Mouse (Mus musculus) liver, embryonic 13.5 days (tissue): ENCODE data around the gene Xpo1. TPM values are rescaled to one million over a fixed set of nuclear protein-coding genes. Genes with fewer than 3 reads are reported as not detected.
A peak's percentile ranks its signal among the peaks of the same experiment; 100 is the strongest.
"Not testable (repeated sequence)": the region's sequence is repeated elsewhere in the genome, so short reads cannot be mapped to it uniquely, and the experiment has no call there.

ENCODE experiments used
- ATAC-seq: fragments of 200-750 bp; cut with Nextera tagmentation; 2 replicates; pipeline ENCODE4 v1.8.0; 2017; ENCODE audit warnings: low read depth, mild to moderate bottlenecking, moderate number of reproducible peaks, moderate library complexity
- DNase-seq: peaks from one replicate; pipeline ENCODE4 v3.0.0; 2022
- H3K27ac ChIP-seq: fragments of 300-500 bp; sonication (generic); 2 replicates; pipeline ENCODE4 v1.5.1; 2015; ENCODE audit warnings: moderate library complexity, mild to moderate bottlenecking, inconsistent platforms
- H3K27me3 ChIP-seq: fragments of 300-500 bp; sonication (generic); 2 replicates; pipeline ENCODE4 v1.6.1; 2015; ENCODE audit warnings: mild to moderate bottlenecking, inconsistent platforms
- H3K36me3 ChIP-seq: fragments of 300-500 bp; sonication (generic); 2 replicates; pipeline ENCODE4 v1.6.1; 2015; ENCODE audit warnings: mild to moderate bottlenecking, inconsistent platforms
- H3K4me1 ChIP-seq: fragments of 300-500 bp; sonication (generic); replicated peaks from 2 replicates; pipeline ENCODE4 v1.6.1; 2015; ENCODE audit warnings: inconsistent platforms
- H3K4me2 ChIP-seq: fragments of 300-500 bp; sonication (generic); 2 replicates; pipeline ENCODE4 v1.6.1; 2015; ENCODE audit warnings: inconsistent platforms, mild to moderate bottlenecking, moderate library complexity
- H3K4me3 ChIP-seq: fragments of 300-500 bp; sonication (generic); replicated peaks from 2 replicates; pipeline ENCODE4 v1.5.1; 2015; ENCODE audit warnings: mild to moderate bottlenecking, inconsistent platforms
- H3K9ac ChIP-seq: fragments of 300-500 bp; sonication (generic); 2 replicates; pipeline ENCODE4 v1.6.1; 2015; ENCODE audit warnings: mild to moderate bottlenecking, inconsistent platforms
- H3K9me3 ChIP-seq: fragments of 300-500 bp; sonication (generic); replicated peaks from 2 replicates; pipeline ENCODE4 v1.6.1; 2016; ENCODE audit warnings: inconsistent platforms
- WGBS: fragments of 180-500 bp; shearing (Covaris S2); methylation state at CpG from one replicate; pipeline ENCODE4 v1.1.7; 2015; ENCODE audit not compliant: insufficient replicate concordance; 5-methylcytosine and 5-hydroxymethylcytosine counted together
- polyA plus RNA-seq: library from polyadenylated mRNA; unstranded; fragments of >200 nt; fragmentation: Nextera tagmentation; extraction: Ambion mirVana; gene quantifications from 2 replicates; pipeline ENCODE4 v1.2.1, GENCODE M21; 2015

The Xpo1 gene
- polyA plus RNA-seq, 1 experiment from 2014 or later: 51.4 TPM

GRCm38 (mm10) chr11:23299910-23300309 is 44.1 kb downstream of the Xpo1 start:
- H3K36me3 ChIP-seq: peaks cover 38% of the 10 kb centered on the region
- H3K9ac ChIP-seq: no peak overlapping the region
- 92% methylated on average over 1 of the region's 1 CpGs for WGBS
- ATAC-seq (peak; percentile 29; the same call in 1 of the 2 replicates), DNase-seq (no peak)
- no peak overlapping the region for H3K4me3 ChIP-seq
- peaks cover 7% of the 10 kb centered on the region for H3K4me1 ChIP-seq
- H3K27ac ChIP-seq: no peak overlapping the region; the same call in 1 of the 2 replicates
- H3K9me3 ChIP-seq: no peaks in the 10 kb centered on the region
- H3K27me3 ChIP-seq: no peaks in the 10 kb centered on the region
- no peak overlapping the region for H3K4me2 ChIP-seq

GRCm38 (mm10) chr11:23303126-23303525 is 47.3 kb downstream of the Xpo1 start:
- H3K9me3 ChIP-seq: no peaks in the 10 kb centered on the region
- H3K9ac ChIP-seq: no peak overlapping the region
- no peak for ATAC-seq
- 50% methylated on average over 1 of the region's 1 CpGs for WGBS
- H3K27me3 ChIP-seq: no peaks in the 10 kb centered on the region
- no peak overlapping the region for H3K27ac ChIP-seq
- no peak overlapping the region for H3K4me3 ChIP-seq
- H3K4me2 ChIP-seq: no peak overlapping the region
- no peak for DNase-seq
- H3K36me3 ChIP-seq: peaks cover 10% of the 10 kb centered on the region
- H3K4me1 ChIP-seq: peaks cover 13% of the 10 kb centered on the region

- not testable (repeated sequence) for H3K36me3 ChIP-seq, H3K9me3 ChIP-seq, ATAC-seq, H3K27me3 ChIP-seq, DNase-seq
- H3K9ac ChIP-seq: peak overlapping the region; percentile 93
- 34% methylated on average over 10 of the region's 10 CpGs for WGBS
- peak overlapping the region; percentile 98 for H3K27ac ChIP-seq
- peak overlapping the region; percentile 98 for H3K4me3 ChIP-seq
- peak overlapping the region; percentile 82 for H3K4me2 ChIP-seq
- H3K4me1 ChIP-seq: peaks cover 32% of the 10 kb centered on the region
These were observed 49.3 kb downstream of the Xpo1 start for GRCm38 (mm10) chr11:23305101-23305672.

GRCm38 (mm10) chr11:23305673-23306608 is 50.1 kb downstream of the Xpo1 start:
- H3K4me1 ChIP-seq: peaks cover 34% of the 10 kb centered on the region
- DNase-seq (peak; percentile 96), ATAC-seq (peak; percentile 96)
- H3K36me3 ChIP-seq: 0 out of 2 replicates have a peak, but pooled peaks cover 8% of the 10 kb centered on the region
- WGBS: under 1% methylated on average over 65 of the region's 98 CpGs
- H3K4me2 ChIP-seq: peak overlapping the region; percentile 82
- H3K27me3 ChIP-seq: no peaks in the 10 kb centered on the region
- H3K9me3 ChIP-seq: no peaks in the 10 kb centered on the region
- peak overlapping the region; percentile 98 for H3K27ac ChIP-seq
- peak overlapping the region; percentile 98 for H3K9ac ChIP-seq
- H3K4me3 ChIP-seq: peak overlapping the region; percentile 98

- WGBS: under 1% methylated on average over 52 of the region's 80 CpGs
- Histone ChIP-seq H3K27ac (peak within 1 kb of the TSS; percentile 98), H3K4me1 (peaks cover 41% of the 10 kb centered on the region), H3K4me2 (peak within 1 kb of the TSS; percentile 82), H3K36me3 (peaks cover 12% of the 10 kb centered on the region; the same call in 1 of the 2 replicates), H3K27me3 (no peaks in the 10 kb centered on the region), H3K9ac (peak within 1 kb of the TSS; percentile 98), H3K9me3 (no peaks in the 10 kb centered on the region), H3K4me3 (peak within 1 kb of the TSS; percentile 98)
- peak; percentile 39 for DNase-seq
- peak; percentile 56 for ATAC-seq
These were observed 51.1 kb downstream of the Xpo1 start, which contains the start of gene Usp34 for GRCm38 (mm10) chr11:23306764-23307565. Gene Usp34, plus strand, starts transcription at chr11:23306895.

GRCm38 (mm10) chr11:23307566-23307920 is 51.7 kb downstream of the Xpo1 start:
- DNase-seq (no peak), ATAC-seq (no peak)
- H3K36me3 ChIP-seq: peaks cover 12% of the 10 kb centered on the region; the same call in 1 of the 2 replicates
- H3K4me3 ChIP-seq: peak overlapping the region; percentile 98
- H3K4me2 ChIP-seq: peak overlapping the region; percentile 82
- peaks cover 47% of the 10 kb centered on the region for H3K4me1 ChIP-seq
- peak overlapping the region; percentile 98 for H3K27ac ChIP-seq
- H3K9me3 ChIP-seq: no peaks in the 10 kb centered on the region
- WGBS: under 1% methylated on average over 6 of the region's 6 CpGs
- no peaks in the 10 kb centered on the region for H3K27me3 ChIP-seq
- H3K9ac ChIP-seq: peak overlapping the region; percentile 98

GRCm38 (mm10) chr11:23313496-23313895 is 57.7 kb downstream of the Xpo1 start:
- no peak overlapping the region for H3K4me3 ChIP-seq
- 7% methylated on average over 1 of the region's 1 CpGs for WGBS
- H3K9me3 ChIP-seq: no peaks in the 10 kb centered on the region
- H3K27me3 ChIP-seq: no peaks in the 10 kb centered on the region
- ATAC-seq (peak; percentile 90), DNase-seq (peak; percentile 41)
- H3K4me1 ChIP-seq: peaks cover 57% of the 10 kb centered on the region
- no peak overlapping the region for H3K9ac ChIP-seq
- peaks cover 16% of the 10 kb centered on the region; the same call in 1 of the 2 replicates for H3K36me3 ChIP-seq
- H3K4me2 ChIP-seq: peak overlapping the region; percentile 31
- peak overlapping the region; percentile 50 for H3K27ac ChIP-seq

- Histone ChIP-seq H3K4me2 (no peak overlapping the region), H3K36me3 (peaks cover 10% of the 10 kb centered on the region), H3K4me1 (peaks cover 6% of the 10 kb centered on the region; the same call in 1 of the 2 replicates), H3K27me3 (no peaks in the 10 kb centered on the region), H3K4me3 (no peak overlapping the region), H3K9me3 (no peaks in the 10 kb centered on the region), H3K9ac (no peak overlapping the region), H3K27ac (no peak overlapping the region)
- 82% methylated on average over 2 of the region's 2 CpGs for WGBS
- no peak for DNase-seq
- no peak for ATAC-seq
These were observed 73.6 kb downstream of the Xpo1 start for GRCm38 (mm10) chr11:23329413-23329812.

GRCm38 (mm10) chr11:23332136-23332535 is 76.3 kb downstream of the Xpo1 start:
- Histone ChIP-seq H3K4me3 (no peak overlapping the region), H3K4me1 (peaks cover 6% of the 10 kb centered on the region; the same call in 1 of the 2 replicates), H3K36me3 (peaks cover 10% of the 10 kb centered on the region; the same call in 1 of the 2 replicates), H3K9ac (no peak overlapping the region), H3K27ac (no peak overlapping the region), H3K9me3 (no peaks in the 10 kb centered on the region), H3K4me2 (no peak overlapping the region), H3K27me3 (no peaks in the 10 kb centered on the region)
- DNase-seq (no peak), ATAC-seq (no peak)
- 80% methylated on average over 3 of the region's 3 CpGs for WGBS

GRCm38 (mm10) chr11:23335160-23335559 is 79.3 kb downstream of the Xpo1 start:
- H3K27ac ChIP-seq: no peak overlapping the region
- WGBS: 73% methylated on average over 1 of the region's 1 CpGs
- DNase-seq (no peak), ATAC-seq (no peak)
- no peaks in the 10 kb centered on the region for H3K27me3 ChIP-seq
- H3K4me2 ChIP-seq: no peak overlapping the region
- H3K9ac ChIP-seq: no peak overlapping the region
- no peaks in the 10 kb centered on the region for H3K9me3 ChIP-seq
- no peak overlapping the region for H3K4me3 ChIP-seq
- H3K36me3 ChIP-seq: peaks cover 15% of the 10 kb centered on the region
- H3K4me1 ChIP-seq: peaks cover 6% of the 10 kb centered on the region; the same call in 1 of the 2 replicates
